Mouse (Mus musculus): ENCODE results near the gene Aipl1. TPM values are rescaled to one million over a fixed set of nuclear protein-coding genes. Genes with fewer than 3 reads are reported as not detected.

Aipl1 gene
- total RNA-seq, 1 experiment from 2014 or later, result 0.15 TPM

GRCm38 (mm10) chr11:72050168-72050894 is 13.0 kb upstream of the Aipl1 start:
- DNase-seq, result no peak

GRCm38 (mm10) chr11:72049171-72049759 is 12.0 kb upstream of the Aipl1 start:
- DNase-seq, result no peak

DNA sequence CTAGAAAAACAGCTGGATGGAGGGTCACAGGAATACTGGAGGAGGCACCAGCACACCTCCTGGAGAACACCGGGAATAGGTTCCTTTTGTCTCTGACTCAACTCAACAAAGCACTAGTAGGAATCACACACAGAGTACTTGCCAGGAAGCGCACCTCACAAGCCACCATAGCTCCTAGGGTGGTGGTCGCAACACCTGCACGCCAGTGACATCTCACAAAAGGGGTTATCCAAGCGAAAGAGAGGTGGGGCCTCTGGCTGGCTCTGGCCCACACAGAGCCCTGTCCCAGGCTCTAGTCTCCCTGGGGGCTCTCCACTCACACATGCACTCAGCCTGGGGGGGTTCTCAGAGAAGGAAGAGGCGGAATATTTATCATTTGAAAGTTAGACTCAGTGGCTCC is 11.4 kb upstream of the Aipl1 start:
- no peak for DNase-seq

- DNase-seq, result peak; percentile 35
Measured at GRCm38 (mm10) chr11:72044231-72044630, 6.9 kb upstream of the Aipl1 start.

DNA sequence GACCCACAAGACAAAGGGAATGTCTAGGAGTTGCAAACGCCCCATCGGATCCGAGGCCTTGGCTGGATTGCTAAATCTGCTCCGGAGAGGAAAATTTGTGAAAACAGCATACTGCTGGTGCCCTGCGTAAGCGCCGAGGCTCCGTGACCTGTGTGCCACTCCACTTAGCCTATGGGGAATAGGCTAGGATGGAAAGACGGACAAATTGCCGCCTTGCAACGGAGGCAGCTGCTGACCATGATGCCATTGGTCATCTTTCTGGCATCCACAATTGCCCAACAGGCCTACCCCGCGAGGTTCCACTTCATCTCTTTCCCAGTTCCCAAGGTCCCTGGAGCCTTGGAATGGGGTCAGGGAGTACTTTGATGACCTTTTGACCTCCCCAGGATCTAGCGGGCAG is 5.3 kb upstream of the Aipl1 start:
- DNase-seq, result peak; percentile 47

DNA sequence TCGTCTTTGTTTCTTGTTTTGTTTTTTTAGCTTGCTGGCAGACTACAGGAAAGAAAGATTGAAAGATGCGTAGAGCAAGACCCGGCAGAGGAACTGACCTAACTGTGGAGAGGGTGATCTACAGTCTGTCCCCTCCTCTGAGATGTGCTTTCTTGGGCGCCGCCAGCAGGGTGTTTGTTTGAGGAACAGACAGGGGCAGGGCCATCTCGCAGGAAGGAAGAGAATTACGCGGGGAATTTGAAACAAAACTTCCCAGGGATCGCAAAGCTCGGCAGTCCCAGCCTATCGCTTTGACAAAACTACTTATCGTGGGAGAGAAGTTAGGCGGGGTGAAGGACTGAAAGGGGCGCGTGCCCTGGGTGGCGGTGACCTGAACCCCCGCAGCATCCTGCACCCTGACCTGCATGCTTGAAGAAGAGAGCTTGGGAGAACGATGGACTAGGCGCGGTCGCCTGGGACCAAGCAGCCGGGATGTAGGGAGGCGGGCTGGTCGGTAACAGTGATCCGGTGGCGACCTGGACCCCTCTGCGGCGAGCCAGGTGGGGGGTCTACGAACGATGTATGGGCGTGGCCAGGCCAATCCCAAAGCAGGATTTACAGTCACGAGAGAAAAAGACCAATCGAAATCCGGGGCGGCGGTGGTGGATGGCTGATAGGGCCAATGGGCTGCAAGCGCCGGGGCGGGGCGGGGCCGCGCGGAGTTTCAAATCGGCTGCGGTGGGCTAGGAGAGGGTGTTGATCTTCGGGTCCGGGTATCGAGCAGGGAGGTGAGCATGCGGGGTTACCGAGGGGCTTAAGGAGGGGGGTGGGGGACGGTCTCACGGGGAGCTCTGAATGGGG is 4.7 kb upstream of the Aipl1 start, which contains the start of gene Pimreg:
Gene Pimreg, plus strand, starts transcription at position 265 of the 840 bp plus-strand sequence.
- peak; percentile 92 for DNase-seq

DNA sequence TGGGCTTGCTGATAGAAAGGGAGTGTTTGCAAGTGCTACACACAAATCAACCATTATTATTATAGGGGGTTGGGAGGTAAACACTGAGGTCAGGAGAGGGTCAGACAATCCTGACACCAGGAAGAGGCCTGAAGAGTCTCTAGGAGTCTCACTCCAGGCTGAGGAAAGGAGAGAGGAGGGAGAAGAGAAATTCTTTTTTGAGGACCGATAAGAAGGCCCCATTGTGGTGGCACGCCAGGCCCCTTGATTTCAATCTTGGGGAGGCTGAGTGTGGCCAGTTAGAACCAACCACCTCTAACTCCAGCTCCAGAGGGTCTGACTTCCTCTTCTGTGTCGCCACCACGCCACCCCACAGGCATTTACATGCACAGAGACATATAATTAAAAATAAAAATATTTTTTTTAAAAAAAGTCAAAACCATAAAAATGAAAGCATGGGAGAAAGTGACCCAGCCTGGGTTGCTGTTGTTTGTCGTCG is 4.0 kb upstream of the Aipl1 start:
- no peak for DNase-seq

DNA sequence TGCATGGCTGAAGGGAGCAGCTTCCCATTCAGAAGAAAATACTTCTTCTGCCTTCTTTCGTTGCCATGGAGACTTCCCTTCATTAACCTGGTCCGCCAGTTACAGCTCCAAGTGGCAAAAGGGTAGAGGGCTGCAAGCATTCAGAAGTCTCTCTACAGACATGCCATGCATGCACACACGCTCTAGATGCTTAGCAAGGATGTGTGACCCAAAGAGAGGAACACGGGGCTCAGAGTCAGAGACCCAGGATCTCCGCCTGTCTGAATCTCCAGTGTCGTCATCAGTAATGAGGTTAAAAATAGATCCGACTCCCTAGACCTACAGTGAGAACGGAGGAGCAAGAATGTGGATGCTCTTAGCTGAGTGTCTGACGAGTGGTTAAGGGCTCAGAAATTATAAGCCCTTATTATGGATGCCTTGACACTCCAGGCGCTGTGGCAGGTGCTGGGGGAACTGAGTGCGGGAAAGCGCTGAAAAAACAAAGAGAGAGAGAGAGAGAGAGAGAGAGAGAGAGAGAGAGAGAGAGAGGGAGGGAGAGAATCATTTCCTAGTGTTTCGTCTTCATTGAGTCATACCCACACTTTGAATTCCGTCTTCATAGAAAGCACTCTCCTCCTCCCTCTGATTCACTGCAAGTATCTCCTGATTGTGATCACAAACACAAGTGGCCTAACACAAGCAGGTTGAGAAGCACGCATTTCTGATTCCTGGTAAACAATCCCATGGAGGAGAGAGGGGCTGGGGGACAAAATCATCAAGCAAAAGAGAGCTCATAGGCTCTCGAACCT is 2.5 kb upstream of the Aipl1 start:
- no peak for DNase-seq

- DNase-seq, result peak; percentile 71
Measured at GRCm38 (mm10) chr11:72037996-72038395, 687 bp upstream of the Aipl1 start.

DNA sequence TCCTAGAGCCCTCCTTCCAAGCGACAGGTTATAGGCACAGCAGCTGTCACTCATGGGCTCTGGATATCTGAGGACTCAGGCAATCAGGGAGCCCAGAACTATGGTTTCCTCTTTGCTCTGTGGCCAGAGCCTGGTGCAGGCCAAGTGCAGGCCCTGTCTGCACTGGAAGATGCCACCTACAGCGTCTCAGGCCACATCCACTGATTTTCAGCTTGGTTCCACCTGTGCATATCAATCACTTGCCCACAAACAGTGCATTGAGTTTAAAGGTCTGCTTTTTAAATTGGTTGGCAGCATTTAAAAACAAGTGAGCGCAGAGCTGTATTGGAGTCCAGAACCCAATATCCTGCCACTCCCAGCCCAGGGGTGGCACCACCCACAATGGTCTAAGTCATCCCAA is 4.7 kb downstream of the Aipl1 start:
- no peak for DNase-seq

DNA sequence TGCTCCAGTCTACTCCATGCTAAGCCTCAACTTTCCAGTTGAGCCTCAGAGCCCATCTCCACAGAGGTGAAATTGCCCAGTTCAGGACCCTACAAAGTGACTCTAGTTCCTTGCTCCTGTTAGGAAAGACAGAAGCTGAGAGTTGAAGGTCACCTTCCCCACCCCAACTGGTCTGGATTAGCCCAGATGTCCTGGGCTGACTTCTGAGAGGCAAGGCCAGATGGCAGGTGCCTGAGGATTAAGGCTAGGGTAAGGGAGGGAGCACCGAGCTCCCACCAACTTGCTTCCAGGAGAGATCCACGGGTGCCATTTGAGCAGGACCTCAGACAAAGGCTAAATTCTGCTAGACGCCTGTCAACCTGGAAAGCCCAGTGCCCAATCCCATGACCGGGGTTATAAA is 5.2 kb downstream of the Aipl1 start:
- no peak for DNase-seq

DNA sequence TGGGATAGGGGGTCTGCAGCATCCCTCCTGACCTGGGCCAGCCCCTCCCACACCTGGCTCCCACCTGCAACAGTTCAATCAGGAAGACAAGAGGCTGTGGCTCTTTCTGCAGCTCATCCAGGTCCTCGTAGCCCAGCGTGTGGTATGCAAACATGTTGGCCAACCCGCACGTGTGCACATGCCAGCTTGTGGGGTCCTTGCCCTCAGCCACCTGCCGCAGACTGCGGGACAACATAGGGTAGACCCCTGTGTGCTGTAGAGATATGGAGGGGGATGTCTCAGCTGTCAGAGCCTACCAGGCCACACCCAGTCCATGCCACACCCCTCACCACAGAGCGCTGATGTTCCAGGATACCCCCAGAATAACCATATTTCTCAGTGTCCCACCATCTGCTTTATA is 6.0 kb downstream of the Aipl1 start:
- DNase-seq, result no peak

GRCm38 (mm10) chr11:72029143-72029542 is 8.2 kb downstream of the Aipl1 start:
- DNase-seq, result peak; percentile 51

GRCm38 (mm10) chr11:72027836-72028235 is 9.5 kb downstream of the Aipl1 start:
- no peak for DNase-seq

DNA sequence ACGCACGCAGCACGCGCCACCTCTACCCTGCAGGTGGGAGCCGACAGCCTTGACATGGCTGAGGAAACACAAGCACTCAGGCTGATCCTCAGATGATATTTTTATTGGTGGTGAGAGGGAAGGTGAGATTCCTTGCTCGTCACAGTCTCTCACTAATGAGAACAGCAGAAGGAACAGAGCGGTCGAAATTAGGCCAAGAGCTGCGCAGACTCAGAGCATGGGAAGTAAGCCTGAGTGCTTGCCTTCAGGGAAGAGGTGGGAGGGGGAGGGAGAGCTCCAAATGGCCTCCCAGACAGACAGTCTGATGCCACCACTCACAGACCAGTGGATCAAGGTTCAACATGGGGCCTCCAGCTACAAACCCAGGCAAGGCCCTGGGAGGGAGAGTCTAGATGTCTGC is 10.8 kb downstream of the Aipl1 start:
- DNase-seq, result no peak

- peak; percentile 36 for DNase-seq
Measured at GRCm38 (mm10) chr11:72025843-72026242, 11.5 kb downstream of the Aipl1 start.

DNA sequence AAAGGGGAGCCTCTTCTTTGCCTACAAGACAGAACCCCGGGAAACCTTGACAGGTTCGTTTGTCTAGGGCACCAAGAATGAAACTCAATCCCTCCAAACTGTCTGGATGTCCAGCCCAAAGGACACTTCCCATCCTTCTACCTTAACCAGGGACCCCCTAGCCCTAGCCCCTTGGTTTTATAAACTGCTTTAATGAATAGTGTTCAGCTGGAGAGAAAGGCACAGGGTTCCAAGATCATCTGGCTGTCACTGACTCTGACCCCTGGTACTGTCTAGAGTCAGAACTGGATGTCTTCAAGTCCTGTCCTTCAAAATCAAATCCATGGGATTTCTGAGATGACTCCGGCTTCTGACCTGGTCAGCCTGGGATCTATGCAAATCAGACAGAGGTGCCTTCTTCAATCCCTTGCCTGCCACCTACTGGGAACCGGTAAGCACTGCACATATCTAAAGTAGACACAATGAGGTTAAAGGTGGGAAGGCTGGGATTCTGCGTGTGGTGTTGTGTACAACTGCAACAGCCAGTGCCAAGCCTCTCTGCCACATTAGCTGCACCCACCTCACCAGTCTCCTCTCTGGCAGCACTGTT is 13.0 kb downstream of the Aipl1 start:
- peak; percentile 81 for DNase-seq

- peak; percentile 49 for DNase-seq
Measured at GRCm38 (mm10) chr11:72023581-72023980, 13.7 kb downstream of the Aipl1 start.

- no peak for DNase-seq
Measured at GRCm38 (mm10) chr11:72022827-72023226, 14.5 kb downstream of the Aipl1 start.

GRCm38 (mm10) chr11:72021015-72021414 is 16.3 kb downstream of the Aipl1 start:
- no peak for DNase-seq

DNA sequence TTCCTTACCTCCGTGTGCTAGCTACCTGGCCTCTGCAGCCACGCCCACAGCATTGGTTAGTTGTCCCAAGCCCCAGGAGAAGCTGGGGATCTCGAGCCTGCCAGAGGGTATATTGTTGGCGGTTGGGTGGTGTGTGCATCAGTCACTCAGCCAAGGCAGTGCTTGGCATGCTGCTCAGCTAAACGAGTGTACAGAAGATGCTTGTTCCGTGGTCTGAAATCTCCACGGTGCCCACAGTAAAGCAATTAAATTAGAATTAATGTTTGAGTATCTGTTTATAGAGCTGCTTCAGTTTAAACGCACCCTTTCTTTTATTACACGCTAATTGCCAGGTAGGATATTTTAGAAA is 20.1 kb downstream of the Aipl1 start:
- no peak for DNase-seq
